15 mouse cellular contexts compared by ENCODE assay signal in the genomic region with DNA sequence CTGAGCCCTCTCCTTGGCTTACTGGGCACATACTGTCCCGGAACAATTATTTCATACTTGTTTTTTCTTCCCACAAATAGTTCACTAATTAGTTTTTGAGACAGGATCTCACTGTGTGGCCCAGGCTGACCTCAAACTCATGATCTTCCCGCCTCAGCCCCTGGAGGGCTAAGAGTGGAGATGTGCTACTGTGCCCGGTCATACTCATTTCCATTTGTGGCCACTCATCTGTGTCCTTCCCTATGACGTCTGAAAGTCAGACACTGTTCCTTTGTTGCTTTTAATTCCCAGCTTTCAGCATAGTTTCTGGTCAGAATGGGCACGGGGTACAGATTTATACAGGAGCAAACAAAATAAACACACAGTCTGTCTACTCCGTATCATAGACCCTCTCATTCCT.
"Had no signal": no experiment of that assay in that cellular context is flagged by ENCODE, and none has a peak within 500 bp of the region (broad histone marks: within the 10 kb centered on the region; RNA-seq: fewer than 3 reads in every experiment).

No protein-coding gene starts in this region.

- DNase-seq: cerebellum, adult 8-10 months; cerebellum, adult 9-10 months; cerebellum, adult 9-11 months; cerebellum, postnatal 10 days; cerebellum, postnatal 14 days; cerebellum, postnatal 25 days; cerebellum, postnatal 36 days; forebrain, postnatal 0 days; gastrocnemius, adult 2 months; gastrocnemius, postnatal 10 days; gastrocnemius, postnatal 14 days; gastrocnemius, postnatal 36 days; heart, adult 11 months; heart, adult 18-20 months; heart, adult 2 months had no signal
